In the genomic region with DNA sequence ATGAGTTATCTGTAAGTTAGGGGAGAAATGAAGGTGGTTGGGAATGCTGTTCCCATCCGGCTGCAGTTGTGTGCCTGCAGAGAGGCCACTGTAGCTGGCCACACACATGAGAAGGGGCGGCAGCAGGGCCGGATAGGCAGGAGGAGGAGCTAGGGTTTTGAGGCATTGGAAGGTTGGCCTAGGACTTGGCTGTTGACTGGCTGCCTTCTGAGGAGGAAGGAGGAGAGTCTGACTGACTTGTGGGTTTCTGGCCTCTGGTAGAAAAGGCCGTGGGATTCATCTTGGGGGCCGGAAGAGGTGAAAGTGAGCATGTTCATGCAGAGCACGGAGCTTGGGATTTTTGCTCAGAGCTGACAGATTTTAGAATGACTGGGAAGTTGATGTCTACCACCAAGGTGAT, we compare ENCODE assay signal across 9 mouse cellular contexts. TPM values are rescaled to one million over a fixed set of nuclear protein-coding genes. Genes with fewer than 3 reads are reported as not detected.
DNase-seq lines count a peak whose midpoint lies in the region; ATAC-seq lines count a peak whose summit lies in the region.
"Had no signal": no experiment of that assay in that cellular context is flagged by ENCODE, and none has a peak within 500 bp of the region (broad histone marks: within the 10 kb centered on the region; RNA-seq: fewer than 3 reads in every experiment).

No protein-coding gene starts in this region.

- no peaks in the 10 kb centered on the region for H3K27me3 ChIP-seq in liver, embryonic 13.5 days
- H3K27me3 ChIP-seq in lung, embryonic 15.5 days, result no peaks in the 10 kb centered on the region
- no peaks in the 10 kb centered on the region for H3K27me3 ChIP-seq in hindbrain, embryonic 14.5 days (ENCODE audit: control insufficient read depth, insufficient read depth, low read length)

- no peak overlapping the region for H3K9ac ChIP-seq in liver, embryonic 13.5 days
- H3K9ac ChIP-seq in lung, embryonic 15.5 days, result no peak overlapping the region
- no peak overlapping the region for H3K9ac ChIP-seq in hindbrain, embryonic 14.5 days

- no peak for DNase-seq in liver, embryonic 13.5 days
- DNase-seq in liver, result no peak
- peak; percentile 51 for DNase-seq in heart, postnatal 4 days
- DNase-seq in thymus, postnatal 25 days, result peak; percentile 59
- no peak for DNase-seq in hindbrain, embryonic 14.5 days (ENCODE audit: low spot score)
- no peak for DNase-seq in frontal cortex, postnatal 25 days (ENCODE audit: low spot score in 2 of 2)
- no peak for DNase-seq in layer of hippocampus, adult 8-10 months (ENCODE audit: low spot score in 2 of 2)

- no peaks in the 10 kb centered on the region for H3K9me3 ChIP-seq in liver, embryonic 13.5 days (replicated peaks)
- H3K9me3 ChIP-seq in lung, embryonic 15.5 days, result no peaks in the 10 kb centered on the region
- H3K9me3 ChIP-seq in hindbrain, embryonic 14.5 days (ENCODE audit: control insufficient read depth, low read length), result no peaks in the 10 kb centered on the region

- WGBS in liver, embryonic 13.5 days (ENCODE audit: insufficient replicate concordance), result 31% methylated on average over 6 of the region's 6 CpGs
- WGBS in lung, embryonic 15.5 days, result 43% methylated on average over 6 of the region's 6 CpGs
- WGBS in hindbrain, embryonic 14.5 days, result 71% methylated on average over 6 of the region's 6 CpGs

- ATAC-seq in liver, embryonic 13.5 days (ENCODE audit: low read depth), result peak; percentile 38; the same call in 1 of the 2 replicates
- ATAC-seq in lung, embryonic 15.5 days (ENCODE audit: borderline replicate concordance, extremely low read depth, low FRiP score, low TSS enrichment), result peak; percentile 56; the same call in 1 of the 2 replicates
- ATAC-seq in hindbrain, embryonic 14.5 days (ENCODE audit: low FRiP score), result no peak

- no peak overlapping the region for H3K4me2 ChIP-seq in liver, embryonic 13.5 days
- no peak overlapping the region for H3K4me2 ChIP-seq in lung, embryonic 15.5 days
- H3K4me2 ChIP-seq in hindbrain, embryonic 14.5 days (replicated peaks), result no peak overlapping the region

- peaks cover 65% of the 10 kb centered on the region for H3K36me3 ChIP-seq in liver, embryonic 13.5 days
- H3K36me3 ChIP-seq in lung, embryonic 15.5 days, result no peaks in the 10 kb centered on the region
- peaks cover 17% of the 10 kb centered on the region for H3K36me3 ChIP-seq in hindbrain, embryonic 14.5 days (replicated peaks; ENCODE audit: control insufficient read depth, insufficient read depth)

- no peak overlapping the region for H3K4me3 ChIP-seq in liver, embryonic 13.5 days (replicated peaks)
- H3K4me3 ChIP-seq in lung, embryonic 15.5 days, result no peak overlapping the region
- no peak overlapping the region for H3K4me3 ChIP-seq in hindbrain, embryonic 14.5 days (replicated peaks; ENCODE audit: low read length)
- H3K4me3 ChIP-seq: erythroblast, embryonic 14.5 days had no signal

- H3K4me1 ChIP-seq in liver, embryonic 13.5 days (replicated peaks), result peaks cover 52% of the 10 kb centered on the region
- no peaks in the 10 kb centered on the region for H3K4me1 ChIP-seq in lung, embryonic 15.5 days
- H3K4me1 ChIP-seq in hindbrain, embryonic 14.5 days (replicated peaks; ENCODE audit: control insufficient read depth, insufficient read depth, low read length), result peaks cover 5% of the 10 kb centered on the region; the same call in 1 of the 2 replicates

- no peak overlapping the region for H3K27ac ChIP-seq in liver, embryonic 13.5 days
- no peak overlapping the region for H3K27ac ChIP-seq in lung, embryonic 15.5 days
- no peak overlapping the region for H3K27ac ChIP-seq in hindbrain, embryonic 14.5 days

RNA-seq across cellular contexts. Expression of a gene that starts 32.1 kb away (rescaled TPM):
- polyA plus RNA-seq in liver, embryonic 13.5 days (2015; fragmentation: Nextera tagmentation; extraction: Ambion mirVana), result 11.3 and 12.7 TPM in 2 replicates
- total RNA-seq in heart, postnatal 4 days (2021), result 10 to 100 TPM; 37.8 to 43.5 TPM
- polyA plus RNA-seq in lung, embryonic 15.5 days (2015; fragmentation: Nextera tagmentation; extraction: Ambion mirVana), result 10.9 and 11.0 TPM in 2 replicates
- polyA plus RNA-seq in hindbrain, embryonic 14.5 days (2014; fragmentation: Nextera tagmentation; extraction: Ambion mirVana), result 13.3 and 16.6 TPM in 2 replicates
- 10 to 100 TPM; 32.3 to 41.8 (median 37.1) TPM for total RNA-seq in layer of hippocampus, adult 8-10 months (2022)

Comparison
In these comparisons a context has a peak if more than half of its experiments do, and no peak if none do; other contexts are left out.
1. DNase-seq: peak in heart, postnatal 4 days (single experiment) and thymus, postnatal 25 days (single experiment); none in liver, embryonic 13.5 days (single experiment), liver (single experiment), hindbrain, embryonic 14.5 days (single experiment), frontal cortex, postnatal 25 days (0 of 2) and layer of hippocampus, adult 8-10 months (0 of 2).